Mouse (Mus musculus): ENCODE results near the gene Rsad1. TPM values are rescaled to one million over a fixed set of nuclear protein-coding genes. Genes with fewer than 3 reads are reported as not detected.

Gene Rsad1
- polyA plus RNA-seq, 1 experiment from 2014 or later = 4.6 TPM

- WGBS (ENCODE audit: insufficient replicate concordance) = 84% methylated on average over 5 of the region's 5 CpGs
- ATAC-seq (replicated peaks; ENCODE audit: insufficient number of reproducible peaks, low FRiP score, low TSS enrichment) = no peak
- H3K4me1 ChIP-seq (ENCODE audit: control insufficient read depth, insufficient read depth, low read length) = peaks cover 12% of the 10 kb centered on the region
- no peak overlapping the region for H3K4me2 ChIP-seq
- H3K4me3 ChIP-seq (ENCODE audit: low read depth, low read length) = no peak overlapping the region
- H3K9ac ChIP-seq (ENCODE audit: low read depth, low read length) = no peak overlapping the region
- no peak overlapping the region for H3K27ac ChIP-seq (ENCODE audit: low read depth, low read length)
- H3K27me3 ChIP-seq (ENCODE audit: control insufficient read depth, insufficient read depth, low read length) = peaks cover 30% of the 10 kb centered on the region
- H3K9me3 ChIP-seq (replicated peaks; ENCODE audit: control insufficient read depth, low read length) = no peaks in the 10 kb centered on the region
- H3K36me3 ChIP-seq (ENCODE audit: control insufficient read depth, insufficient read depth, low read length) = no peaks in the 10 kb centered on the region
These were observed 14.3 kb upstream of the Rsad1 start for GRCm38 (mm10) chr11:94563383-94563782.

DNA sequence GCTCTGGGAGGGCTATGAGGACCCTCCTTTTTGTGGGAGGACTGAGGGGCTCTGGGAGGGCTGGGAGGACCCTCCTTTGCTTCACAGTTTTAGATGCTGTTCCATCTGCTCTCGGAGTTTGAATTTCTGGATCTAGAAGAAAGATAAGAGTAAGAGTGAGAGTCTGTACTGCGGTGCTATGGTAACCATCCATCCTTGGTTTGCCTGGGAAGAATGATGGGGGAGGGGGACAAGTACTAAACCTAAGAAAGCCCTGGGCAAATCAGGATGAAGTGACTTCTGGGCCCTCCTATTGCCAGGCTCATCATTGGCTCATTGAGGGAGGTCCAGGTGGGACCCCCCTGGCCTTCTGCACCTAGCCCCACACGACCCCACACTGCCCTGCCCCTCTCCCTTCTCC, 9.2 kb upstream of the Rsad1 start:
- Histone ChIP-seq H3K27me3 (ENCODE audit: control insufficient read depth, insufficient read depth, low read length) (no peaks in the 10 kb centered on the region), H3K36me3 (ENCODE audit: control insufficient read depth, insufficient read depth, low read length) (no peaks in the 10 kb centered on the region), H3K27ac (ENCODE audit: low read depth, low read length) (no peak overlapping the region), H3K4me3 (ENCODE audit: low read depth, low read length) (no peak overlapping the region), H3K9me3 (replicated peaks; ENCODE audit: control insufficient read depth, low read length) (no peaks in the 10 kb centered on the region), H3K9ac (ENCODE audit: low read depth, low read length) (no peak overlapping the region), H3K4me2 (no peak overlapping the region), H3K4me1 (ENCODE audit: control insufficient read depth, insufficient read depth, low read length) (no peaks in the 10 kb centered on the region)
- no peak for ATAC-seq (replicated peaks; ENCODE audit: insufficient number of reproducible peaks, low FRiP score, low TSS enrichment)
- WGBS (ENCODE audit: insufficient replicate concordance) = 59% methylated on average over 3 of the region's 3 CpGs

- Histone ChIP-seq H3K27me3 (ENCODE audit: control insufficient read depth, insufficient read depth, low read length) (no peaks in the 10 kb centered on the region), H3K9ac (ENCODE audit: low read depth, low read length) (no peak overlapping the region), H3K36me3 (ENCODE audit: control insufficient read depth, insufficient read depth, low read length) (no peaks in the 10 kb centered on the region), H3K4me2 (no peak overlapping the region), H3K9me3 (replicated peaks; ENCODE audit: control insufficient read depth, low read length) (no peaks in the 10 kb centered on the region), H3K27ac (ENCODE audit: low read depth, low read length) (no peak overlapping the region), H3K4me3 (ENCODE audit: low read depth, low read length) (no peak overlapping the region), H3K4me1 (ENCODE audit: control insufficient read depth, insufficient read depth, low read length) (0 out of 2 replicates have a peak, but pooled peaks cover 5% of the 10 kb centered on the region)
- WGBS (ENCODE audit: insufficient replicate concordance) = 84% methylated on average over 5 of the region's 5 CpGs
- no peak for ATAC-seq (replicated peaks; ENCODE audit: insufficient number of reproducible peaks, low FRiP score, low TSS enrichment)
These were observed 1.3 kb upstream of the Rsad1 start for GRCm38 (mm10) chr11:94550442-94550744.

- H3K4me1 ChIP-seq (ENCODE audit: control insufficient read depth, insufficient read depth, low read length) = peaks cover 6% of the 10 kb centered on the region; the same call in 1 of the 2 replicates
- no peak overlapping the region for H3K27ac ChIP-seq (ENCODE audit: low read depth, low read length)
- H3K4me3 ChIP-seq (ENCODE audit: low read depth, low read length) = no peak overlapping the region
- H3K27me3 ChIP-seq (ENCODE audit: control insufficient read depth, insufficient read depth, low read length) = no peaks in the 10 kb centered on the region
- no peaks in the 10 kb centered on the region for H3K9me3 ChIP-seq (replicated peaks; ENCODE audit: control insufficient read depth, low read length)
- no peak overlapping the region for H3K4me2 ChIP-seq
- H3K36me3 ChIP-seq (ENCODE audit: control insufficient read depth, insufficient read depth, low read length) = no peaks in the 10 kb centered on the region
- ATAC-seq (replicated peaks; ENCODE audit: insufficient number of reproducible peaks, low FRiP score, low TSS enrichment) = no peak
- 75% methylated on average over 10 of the region's 10 CpGs for WGBS (ENCODE audit: insufficient replicate concordance)
- 0 out of 2 replicates have a peak overlapping the region, but pooled peaks have one; percentile 80 for H3K9ac ChIP-seq (ENCODE audit: low read depth, low read length)
These were observed 811 bp upstream of the Rsad1 start for GRCm38 (mm10) chr11:94549691-94550441.

- Histone ChIP-seq H3K9ac (ENCODE audit: low read depth, low read length) (peak overlapping the region; percentile 80), H3K4me2 (peak overlapping the region; percentile 83), H3K9me3 (replicated peaks; ENCODE audit: control insufficient read depth, low read length) (no peaks in the 10 kb centered on the region), H3K27me3 (ENCODE audit: control insufficient read depth, insufficient read depth, low read length) (no peaks in the 10 kb centered on the region), H3K4me1 (ENCODE audit: control insufficient read depth, insufficient read depth, low read length) (peaks cover 7% of the 10 kb centered on the region; the same call in 1 of the 2 replicates), H3K36me3 (ENCODE audit: control insufficient read depth, insufficient read depth, low read length) (no peaks in the 10 kb centered on the region), H3K27ac (ENCODE audit: low read depth, low read length) (no peak overlapping the region), H3K4me3 (ENCODE audit: low read depth, low read length) (peak overlapping the region; percentile 61)
- 14% methylated on average over 24 of the region's 24 CpGs for WGBS (ENCODE audit: insufficient replicate concordance)
- peak; percentile 2; the same call in 1 of the 2 replicates for ATAC-seq (replicated peaks; ENCODE audit: insufficient number of reproducible peaks, low FRiP score, low TSS enrichment)
These were observed 842 bp downstream of the Rsad1 start for GRCm38 (mm10) chr11:94548041-94548784.

DNA sequence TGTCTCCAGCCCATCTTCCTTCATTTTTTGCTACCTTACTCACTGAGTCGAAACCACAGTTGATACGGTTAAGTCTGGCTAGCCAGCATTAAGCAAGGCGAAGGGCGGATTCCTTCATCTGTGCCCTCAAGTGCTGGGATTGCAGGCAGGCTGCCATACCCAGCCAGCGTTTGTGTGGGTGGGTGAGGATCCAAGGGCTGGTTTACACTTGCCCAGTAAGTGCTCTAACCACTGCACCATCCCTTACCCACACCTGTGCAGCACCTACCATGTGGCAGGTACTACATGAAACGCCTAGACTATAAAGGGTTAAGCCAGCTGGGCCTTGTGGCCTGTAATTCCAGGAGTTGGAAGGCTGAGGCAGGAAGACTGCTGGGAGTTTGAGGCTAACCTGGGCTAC, 1.8 kb downstream of the Rsad1 start:
- no peaks in the 10 kb centered on the region for H3K36me3 ChIP-seq (ENCODE audit: control insufficient read depth, insufficient read depth, low read length)
- no peaks in the 10 kb centered on the region for H3K9me3 ChIP-seq (replicated peaks; ENCODE audit: control insufficient read depth, low read length)
- WGBS (ENCODE audit: insufficient replicate concordance) = 87% methylated on average over 6 of the region's 6 CpGs
- H3K4me3 ChIP-seq (ENCODE audit: low read depth, low read length) = no peak overlapping the region
- H3K4me2 ChIP-seq = no peak overlapping the region
- ATAC-seq (replicated peaks; ENCODE audit: insufficient number of reproducible peaks, low FRiP score, low TSS enrichment) = no peak
- H3K27me3 ChIP-seq (ENCODE audit: control insufficient read depth, insufficient read depth, low read length) = no peaks in the 10 kb centered on the region
- H3K4me1 ChIP-seq (ENCODE audit: control insufficient read depth, insufficient read depth, low read length) = peaks cover 7% of the 10 kb centered on the region; the same call in 1 of the 2 replicates
- H3K27ac ChIP-seq (ENCODE audit: low read depth, low read length) = no peak overlapping the region
- no peak overlapping the region for H3K9ac ChIP-seq (ENCODE audit: low read depth, low read length)

DNA sequence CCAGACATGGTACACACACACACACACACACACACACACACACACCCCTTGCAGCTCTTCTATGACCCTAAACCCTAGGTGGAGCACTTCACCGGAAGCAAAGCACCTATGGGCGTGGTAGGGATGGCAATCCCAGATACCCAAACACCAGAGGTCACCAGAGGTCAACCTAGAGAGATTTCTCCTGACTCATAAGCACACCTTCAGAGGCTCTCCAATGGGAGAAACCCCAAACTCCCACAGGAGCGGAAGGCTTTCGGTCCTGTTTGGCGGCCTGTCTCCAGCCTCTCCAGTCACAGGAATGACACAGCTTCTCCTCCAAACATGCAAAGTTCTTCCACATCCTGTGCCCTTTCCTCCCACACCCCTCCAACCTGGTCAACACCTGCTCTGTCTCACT, 2.7 kb downstream of the Rsad1 start:
- Histone ChIP-seq H3K4me2 (no peak overlapping the region), H3K4me3 (ENCODE audit: low read depth, low read length) (no peak overlapping the region), H3K27ac (ENCODE audit: low read depth, low read length) (no peak overlapping the region), H3K9ac (ENCODE audit: low read depth, low read length) (no peak overlapping the region), H3K27me3 (ENCODE audit: control insufficient read depth, insufficient read depth, low read length) (no peaks in the 10 kb centered on the region), H3K4me1 (ENCODE audit: control insufficient read depth, insufficient read depth, low read length) (peaks cover 7% of the 10 kb centered on the region; the same call in 1 of the 2 replicates), H3K36me3 (ENCODE audit: control insufficient read depth, insufficient read depth, low read length) (no peaks in the 10 kb centered on the region), H3K9me3 (replicated peaks; ENCODE audit: control insufficient read depth, low read length) (no peaks in the 10 kb centered on the region)
- 86% methylated on average over 5 of the region's 5 CpGs for WGBS (ENCODE audit: insufficient replicate concordance)
- no peak for ATAC-seq (replicated peaks; ENCODE audit: insufficient number of reproducible peaks, low FRiP score, low TSS enrichment)

GRCm38 (mm10) chr11:94544422-94544821, 4.6 kb downstream of the Rsad1 start:
- Histone ChIP-seq H3K4me1 (ENCODE audit: control insufficient read depth, insufficient read depth, low read length) (peaks cover 5% of the 10 kb centered on the region; the same call in 1 of the 2 replicates), H3K9me3 (replicated peaks; ENCODE audit: control insufficient read depth, low read length) (no peaks in the 10 kb centered on the region), H3K27ac (ENCODE audit: low read depth, low read length) (no peak overlapping the region), H3K4me2 (peak overlapping the region; percentile 53), H3K4me3 (ENCODE audit: low read depth, low read length) (0 out of 2 replicates have a peak overlapping the region, but pooled peaks have one; percentile 8), H3K36me3 (ENCODE audit: control insufficient read depth, insufficient read depth, low read length) (no peaks in the 10 kb centered on the region), H3K27me3 (ENCODE audit: control insufficient read depth, insufficient read depth, low read length) (no peaks in the 10 kb centered on the region), H3K9ac (ENCODE audit: low read depth, low read length) (no peak overlapping the region)
- ATAC-seq (replicated peaks; ENCODE audit: insufficient number of reproducible peaks, low FRiP score, low TSS enrichment) = 0 out of 2 replicates have a peak, but pooled peaks have one; percentile 11
- WGBS (ENCODE audit: insufficient replicate concordance) = 48% methylated on average over 18 of the region's 18 CpGs

Measured in heart, embryonic 11.5 days (tissue).